Mouse (Mus musculus) cerebellum, adult 8-10 months (tissue): ENCODE data around the gene Rmdn3.

Experiments
- DNase-seq: peaks from one replicate; pipeline ENCODE4 v3.0.0; 2022

Rmdn3 gene

GRCm38 (mm10) chr2:119166901-119167865 is 10.3 kb upstream of the Rmdn3 start, which contains the start of gene Gchfr:
Gchfr (plus strand) TSS chr2:119167773.
- peak; percentile 32 for DNase-seq

- DNase-seq, result no peak
Observed at GRCm38 (mm10) chr2:119165401-119165800, 8.6 kb upstream of the Rmdn3 start.

GRCm38 (mm10) chr2:119163999-119164398 is 7.2 kb upstream of the Rmdn3 start:
- no peak for DNase-seq

GRCm38 (mm10) chr2:119163135-119163534 is 6.3 kb upstream of the Rmdn3 start:
- DNase-seq, result no peak

GRCm38 (mm10) chr2:119161247-119161646 is 4.4 kb upstream of the Rmdn3 start:
- DNase-seq, result no peak

GRCm38 (mm10) chr2:119157836-119158235 is 1.0 kb upstream of the Rmdn3 start:
- DNase-seq, result no peak

- DNase-seq, result no peak
Observed at GRCm38 (mm10) chr2:119156081-119156680, 653 bp downstream of the Rmdn3 start.

- no peak for DNase-seq
Observed at GRCm38 (mm10) chr2:119155388-119155787, 1.4 kb downstream of the Rmdn3 start.

- DNase-seq, result no peak
Observed at GRCm38 (mm10) chr2:119154683-119155082, 2.2 kb downstream of the Rmdn3 start.

- no peak for DNase-seq
Observed at GRCm38 (mm10) chr2:119152255-119152654, 4.6 kb downstream of the Rmdn3 start.

GRCm38 (mm10) chr2:119147775-119148174 is 9.1 kb downstream of the Rmdn3 start:
- DNase-seq, result no peak

GRCm38 (mm10) chr2:119147160-119147678 is 9.6 kb downstream of the Rmdn3 start:
- no peak for DNase-seq

GRCm38 (mm10) chr2:119146435-119146834 is 10.4 kb downstream of the Rmdn3 start:
- no peak for DNase-seq

- DNase-seq, result no peak
Observed at GRCm38 (mm10) chr2:119145199-119145598, 11.6 kb downstream of the Rmdn3 start.

GRCm38 (mm10) chr2:119136346-119136898 is 20.4 kb downstream of the Rmdn3 start:
- DNase-seq, result no peak

GRCm38 (mm10) chr2:119113121-119113925 is 43.5 kb downstream of the Rmdn3 start:
- DNase-seq, result no peak

GRCm38 (mm10) chr2:119112438-119113112 is 44.3 kb downstream of the Rmdn3 start, which contains the start of gene Rad51:
Rad51 (plus strand) TSS chr2:119112793.
- peak; percentile 85 for DNase-seq

- no peak for DNase-seq
Observed at GRCm38 (mm10) chr2:119111060-119111459, 45.8 kb downstream of the Rmdn3 start.

- no peak for DNase-seq
Observed at GRCm38 (mm10) chr2:119108554-119108953, 48.3 kb downstream of the Rmdn3 start.

GRCm38 (mm10) chr2:119106583-119106982 is 50.3 kb downstream of the Rmdn3 start:
- no peak for DNase-seq

GRCm38 (mm10) chr2:119101552-119101951 is 55.3 kb downstream of the Rmdn3 start:
- no peak for DNase-seq
